Mouse (Mus musculus): Measurements from ENCODE around the gene Ifit2. TPM values are rescaled to one million over a fixed set of nuclear protein-coding genes. Genes with fewer than 3 reads are reported as not detected.

Ifit2 gene
- 40.6 TPM for polyA plus RNA-seq (2017; shearing (Covaris generic))

DNA sequence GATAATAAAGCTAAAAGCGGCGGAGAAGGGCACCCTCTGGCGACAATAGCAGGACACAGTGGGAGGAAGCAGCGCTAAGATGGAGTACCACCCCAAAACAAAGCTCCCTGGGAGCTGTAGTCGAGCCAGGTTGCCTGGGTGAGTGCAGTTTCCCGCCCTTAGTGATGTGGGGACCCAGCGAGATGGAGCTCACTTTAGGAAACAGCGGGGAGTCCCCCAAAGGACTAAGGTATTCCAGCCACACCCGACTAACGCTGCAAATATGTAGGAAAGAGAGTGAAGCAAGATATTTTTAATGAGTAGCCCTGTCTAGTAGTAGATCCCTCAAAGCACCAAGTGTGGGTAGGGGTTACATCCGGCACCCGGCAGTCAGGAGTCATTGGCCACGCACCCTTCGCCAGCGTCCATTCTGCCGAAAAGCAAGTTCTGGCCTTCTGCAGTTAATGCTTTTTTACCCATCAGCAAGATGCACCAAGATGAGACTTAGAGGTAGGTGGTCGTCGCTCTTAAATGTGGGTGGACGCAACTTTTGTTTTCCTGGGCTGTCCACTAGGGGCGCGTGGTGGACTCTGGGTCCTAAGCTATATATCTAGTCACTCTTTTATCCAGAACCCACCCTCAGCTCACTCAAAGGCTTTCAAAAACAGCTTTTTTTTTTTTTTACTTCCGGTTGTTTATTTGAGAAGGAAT is at the start of gene Ifit2:
TSS of gene Ifit2 (plus strand) at position 161 of the 690 bp plus-strand sequence.

DNA sequence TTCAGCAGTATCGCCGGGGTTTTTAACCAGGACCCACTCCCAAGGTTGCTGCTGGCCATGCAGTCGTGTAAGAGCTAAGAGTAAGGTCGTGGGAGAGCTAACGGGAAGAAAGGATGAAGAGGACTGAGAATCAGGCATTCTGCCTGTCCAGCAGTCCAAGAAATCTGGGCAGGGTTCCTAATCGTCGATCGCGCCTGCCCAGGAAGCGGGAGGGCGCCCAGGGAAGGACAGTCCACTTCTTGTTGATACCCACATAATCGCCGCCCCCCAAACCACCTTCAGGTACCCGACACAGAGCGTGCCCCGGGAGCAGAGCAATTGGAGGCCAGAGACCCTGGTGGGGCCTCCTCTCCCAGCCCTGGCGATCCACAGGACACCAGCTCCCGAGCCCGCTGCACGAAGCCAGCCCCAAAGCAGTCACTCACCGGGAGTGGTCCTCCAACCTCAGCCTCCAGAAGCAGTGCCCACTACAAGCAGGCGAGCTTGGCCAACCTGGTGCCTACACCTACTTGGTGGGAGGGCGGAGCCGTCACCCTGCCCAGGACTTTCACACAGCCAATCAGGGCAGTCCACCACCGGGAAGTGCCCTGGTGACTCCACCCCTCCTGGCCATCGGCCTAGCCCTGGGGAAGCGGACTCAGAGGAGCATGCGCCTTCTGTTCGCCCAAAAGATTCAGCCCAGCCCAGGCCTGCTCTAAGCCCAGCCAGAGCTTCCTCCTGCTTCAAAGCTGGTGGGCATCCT is 23.4 kb upstream of the Ifit2 start, which contains the start of gene Lipa:
TSS of gene Lipa (minus strand) at position 534 of the 742 bp plus-strand sequence.

DNA sequence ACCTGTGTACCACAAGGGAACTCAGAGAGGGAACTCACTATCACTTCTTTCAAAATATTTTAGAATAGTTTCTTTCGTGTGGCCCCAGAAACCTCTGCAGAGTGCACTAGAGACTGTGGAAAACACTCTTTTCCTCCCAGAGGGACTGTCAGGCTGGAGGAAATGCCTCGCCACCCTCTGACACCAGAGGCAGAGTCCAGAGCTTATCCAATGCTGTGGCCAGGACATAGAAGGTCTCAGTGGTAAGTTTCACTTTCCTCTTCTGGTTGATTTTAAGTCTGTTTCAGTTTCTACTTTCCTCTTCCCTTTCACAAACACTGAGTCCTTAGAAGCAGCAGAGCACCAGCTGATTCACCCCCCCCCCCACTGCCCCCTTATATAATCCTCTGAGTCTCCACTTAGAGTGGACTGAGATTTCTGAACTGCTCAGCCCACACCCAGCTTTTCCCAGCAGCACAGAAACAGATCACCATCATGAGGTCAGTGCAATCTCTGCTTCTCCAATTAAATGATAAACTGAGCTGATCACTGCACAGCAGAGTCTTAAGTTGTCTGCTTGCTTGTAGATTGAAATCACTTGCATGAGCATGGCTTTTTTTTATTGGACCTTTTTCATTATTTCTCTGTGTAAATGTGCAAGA is 32.8 kb downstream of the Ifit2 start, which contains the start of gene Ifit3:
TSS of gene Ifit3 (plus strand) at position 406 of the 641 bp plus-strand sequence.

DNA sequence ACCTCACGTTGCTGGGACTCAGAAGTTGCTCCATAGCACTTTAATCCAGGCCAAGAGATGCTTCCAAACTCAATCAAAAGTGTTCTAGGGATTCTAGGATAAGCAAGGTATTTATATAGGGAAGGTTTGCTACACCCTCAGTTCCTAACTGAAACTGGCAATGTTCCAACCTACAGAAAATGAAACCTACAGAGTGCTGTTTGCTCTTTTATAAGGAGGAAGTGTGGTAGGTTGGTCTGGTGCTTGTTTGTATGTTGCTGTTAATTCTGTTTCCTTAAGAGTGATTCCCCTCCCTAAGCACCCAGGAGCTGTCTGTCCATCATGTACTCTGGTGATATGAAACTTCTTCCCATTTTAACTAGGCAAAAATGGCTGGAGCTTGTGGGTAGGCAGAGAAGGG is 51.4 kb downstream of the Ifit2 start, which contains the start of gene Ifit1bl1:
TSS of gene Ifit1bl1 (minus strand) at position 69 of the 400 bp plus-strand sequence.

DNA sequence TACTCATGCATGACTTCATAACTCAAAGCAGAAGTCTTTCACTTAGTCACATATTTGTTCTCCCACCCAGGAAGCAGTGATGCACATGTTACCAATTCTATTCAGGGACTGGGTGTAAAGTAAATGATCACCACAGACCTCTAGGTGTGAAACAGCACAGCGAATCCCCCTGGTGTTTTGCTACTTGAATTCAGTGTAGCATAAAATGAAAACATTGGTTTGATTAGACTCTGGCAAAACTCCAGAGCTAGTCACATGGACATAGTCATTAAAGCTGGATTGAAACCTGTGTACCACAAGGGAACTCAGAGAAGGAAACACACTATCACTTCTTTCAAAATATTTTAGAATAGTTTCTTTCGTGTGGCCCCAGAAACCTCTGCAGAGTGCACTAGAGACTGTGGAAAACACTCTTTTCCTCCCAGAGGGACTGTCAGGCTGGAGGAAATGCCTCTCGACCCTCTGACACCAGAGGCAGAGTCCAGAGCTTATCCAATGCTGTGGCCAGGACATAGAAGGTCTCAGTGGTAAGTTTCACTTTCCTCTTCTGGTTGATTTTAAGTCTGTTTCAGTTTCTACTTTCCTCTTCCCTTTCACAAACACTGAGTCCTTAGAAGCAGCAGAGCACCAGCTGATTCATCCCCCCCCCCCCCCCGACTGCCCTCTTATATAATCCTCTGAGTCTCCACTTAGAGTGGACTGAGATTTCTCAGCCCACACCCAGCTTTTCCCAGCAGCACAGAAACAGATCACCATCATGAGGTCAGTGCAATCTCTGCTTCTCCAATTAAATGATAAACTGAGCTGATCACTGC is 57.0 kb downstream of the Ifit2 start, which contains the start of gene Ifit3b:
TSS of gene Ifit3b (plus strand) at position 734 of the 815 bp plus-strand sequence.

Other genes with a start within 250 kb of the Ifit2 start
- gene Ch25h, start 75.5 kb upstream of the Ifit2 start, polyA plus RNA-seq (2017; shearing (Covaris generic)): not detected
- 99.3 TPM for gene Lipa, start 23.2 kb upstream of the Ifit2 start, polyA plus RNA-seq (2017; shearing (Covaris generic))
- gene Ifit3, start 32.8 kb downstream of the Ifit2 start, polyA plus RNA-seq (2017; shearing (Covaris generic)): 16.6 TPM
- 114 TPM for gene Ifit1bl1, start 51.3 kb downstream of the Ifit2 start, polyA plus RNA-seq (2017; shearing (Covaris generic))
- gene Ifit3b, start 57.3 kb downstream of the Ifit2 start, polyA plus RNA-seq (2017; shearing (Covaris generic)): 3.4 TPM
- 1.5 TPM for gene Ifit1bl2, start 90.0 kb downstream of the Ifit2 start, polyA plus RNA-seq (2017; shearing (Covaris generic))
- gene Ifit1, start 90.2 kb downstream of the Ifit2 start, polyA plus RNA-seq (2017; shearing (Covaris generic)): 31.5 TPM
- not detected for gene Slc16a12, start 196.6 kb downstream of the Ifit2 start, polyA plus RNA-seq (2017; shearing (Covaris generic))